Mouse (Mus musculus) C2C12 (cell line): Measurements from ENCODE around the gene Slc6a4.

Experiments used
- FOSL1 ChIP-seq: IDR thresholded peaks from one replicate; pipeline ENCODE4 v1.8.0; 2011; ENCODE audit warnings: mild to moderate bottlenecking, low read length; ENCODE audit not compliant: poor library complexity, insufficient read depth, severe bottlenecking
- MAX ChIP-seq: IDR thresholded peaks from one replicate; pipeline ENCODE4 v1.6.1; 2011; ENCODE audit warnings: mild to moderate bottlenecking, control low read depth

DNA sequence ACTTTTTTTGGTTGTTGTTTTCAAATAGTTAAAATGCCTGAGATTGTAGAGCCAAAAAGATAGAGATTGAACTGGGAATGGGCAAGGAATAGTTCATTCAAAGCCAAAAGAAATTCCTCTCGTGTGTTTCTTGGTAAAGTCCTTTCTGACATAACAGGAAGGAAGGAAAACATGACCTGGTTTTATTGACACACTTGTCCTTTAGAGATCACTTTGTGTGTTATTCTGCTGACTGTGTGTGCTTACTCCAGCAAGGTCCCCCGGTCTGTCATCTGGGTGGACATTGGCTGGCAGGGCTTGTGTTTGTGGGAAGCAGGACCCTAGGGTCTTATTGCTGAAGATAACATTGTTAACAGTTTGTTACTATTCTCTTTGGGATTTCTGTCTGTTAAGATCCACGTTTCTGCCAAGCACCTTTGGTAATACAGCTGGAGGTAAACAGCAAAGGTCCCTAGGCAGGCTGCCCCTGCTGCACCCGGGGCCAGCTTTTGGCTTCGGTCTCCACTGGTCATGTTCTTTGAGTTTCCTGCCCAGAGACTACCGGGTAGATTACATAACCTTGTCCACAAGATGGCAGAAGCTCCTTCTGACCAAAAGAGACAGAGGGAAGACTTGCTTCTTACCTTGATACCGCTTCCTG is 23.6 kb upstream of the Slc6a4 start:
- no peak for TF ChIP-seq FOSL1
- TF ChIP-seq MAX: no peak
